Mouse (Mus musculus): ENCODE results near the gene Mpc1. TPM values are rescaled to one million over a fixed set of nuclear protein-coding genes. Genes with fewer than 3 reads are reported as not detected.
"Not testable (repeated sequence)": the region's sequence is repeated elsewhere in the genome, so short reads cannot be mapped to it uniquely, and the experiment has no call there.

The Mpc1 gene
- polyA plus RNA-seq, 1 experiment from 2014 or later = 297 TPM

DNA sequence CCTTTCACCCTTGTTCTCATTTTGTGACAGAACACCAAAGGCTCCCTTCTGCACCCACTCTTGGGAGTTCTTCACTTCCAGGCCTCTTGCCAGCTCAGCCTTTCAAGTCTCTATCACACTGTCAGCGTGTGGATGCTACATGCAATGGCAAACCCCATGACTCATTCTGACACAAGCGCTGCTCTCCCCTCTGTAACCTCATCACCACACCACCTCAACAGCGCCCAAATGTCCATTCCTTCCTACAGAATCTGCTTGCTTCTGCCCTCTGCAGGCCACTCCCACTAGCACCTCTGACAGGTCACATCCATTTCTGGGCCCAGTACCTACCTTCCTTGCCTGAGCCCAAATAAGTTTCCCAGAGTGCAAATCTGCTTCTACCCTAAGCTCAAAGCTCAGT lies 23.1 kb downstream of the Mpc1 start:
- Histone ChIP-seq H3K4me1 (replicated peaks; ENCODE audit: control insufficient read depth, insufficient read depth, low read length) (no peaks in the 10 kb centered on the region), H3K4me2 (replicated peaks; ENCODE audit: low read depth) (no peak overlapping the region), H3K36me3 (ENCODE audit: control insufficient read depth, insufficient read depth) (no peaks in the 10 kb centered on the region), H3K27me3 (replicated peaks; ENCODE audit: control insufficient read depth, insufficient read depth, low read length) (no peaks in the 10 kb centered on the region), H3K4me3 (ENCODE audit: low read depth, low read length) (no peak overlapping the region), H3K9me3 (ENCODE audit: control insufficient read depth) (no peaks in the 10 kb centered on the region), H3K9ac (ENCODE audit: low read depth, low read length) (no peak overlapping the region), H3K27ac (ENCODE audit: low read depth, low read length) (no peak overlapping the region)
- TF ChIP-seq CTCF (IDR thresholded peaks at IDR 0.05; ENCODE audit: low read depth) = peak; percentile 58
- WGBS = 30% methylated on average over 3 of the region's 3 CpGs
- no peak for ATAC-seq

DNA sequence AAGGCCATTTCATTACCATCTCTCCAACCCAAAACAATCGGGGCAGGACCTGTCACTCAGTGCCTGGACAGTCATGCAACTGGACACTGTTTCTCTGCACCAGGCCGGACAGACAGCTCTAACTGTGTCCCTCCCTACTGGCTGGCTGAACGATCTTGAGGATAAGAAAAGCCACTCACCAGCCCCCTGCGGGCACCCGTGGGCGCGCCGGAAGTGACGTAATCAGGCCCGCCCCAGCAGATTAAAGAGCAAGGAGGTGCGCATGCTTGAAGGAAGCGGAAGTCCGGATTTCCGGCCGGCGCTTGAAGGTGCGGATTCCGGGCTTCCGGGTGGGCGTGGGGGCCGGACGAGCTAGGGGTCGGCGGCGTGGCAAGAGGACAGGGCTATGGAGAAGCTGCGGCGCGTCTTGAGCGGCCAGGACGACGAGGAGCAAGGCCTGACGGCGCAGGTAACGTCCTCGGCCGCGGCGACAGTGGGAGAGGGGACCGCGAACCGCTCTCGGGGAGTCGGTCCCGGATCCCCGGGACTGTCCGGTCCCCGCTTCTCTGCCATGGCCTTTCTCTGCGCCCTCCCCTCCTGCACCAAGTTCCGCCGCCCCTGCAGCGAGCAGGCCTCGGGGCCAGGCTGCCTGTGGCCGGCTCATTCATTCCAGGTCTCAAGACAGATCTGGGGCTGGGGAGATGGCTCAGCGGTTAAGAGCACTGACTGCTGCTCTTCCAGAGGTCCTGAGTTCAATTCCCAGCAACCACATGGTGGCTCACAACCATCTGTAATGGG lies 28.3 kb downstream of the Mpc1 start, which contains the start of gene Sft2d1:
Gene Sft2d1 (plus strand): TSS at position 265 of the 777 bp plus-strand sequence.
- Histone ChIP-seq H3K4me1 (replicated peaks; ENCODE audit: control insufficient read depth, insufficient read depth, low read length) (peaks cover 4% of the 10 kb centered on the region; the same call in 1 of the 2 replicates), H3K4me3 (ENCODE audit: low read depth, low read length) (peak within 1 kb of the TSS; percentile 90), H3K9me3 (ENCODE audit: control insufficient read depth) (no peaks in the 10 kb centered on the region), H3K9ac (ENCODE audit: low read depth, low read length) (peak within 1 kb of the TSS; percentile 75), H3K27ac (ENCODE audit: low read depth, low read length) (peak within 1 kb of the TSS; percentile 54; the same call in 1 of the 2 replicates), H3K27me3 (replicated peaks; ENCODE audit: control insufficient read depth, insufficient read depth, low read length) (no peaks in the 10 kb centered on the region), H3K4me2 (replicated peaks; ENCODE audit: low read depth) (peak within 1 kb of the TSS; percentile 75), H3K36me3 (ENCODE audit: control insufficient read depth, insufficient read depth) (no peaks in the 10 kb centered on the region; the same call in 1 of the 2 replicates)
- WGBS = 1% methylated on average over 54 of the region's 54 CpGs
- 0 out of 2 replicates have a peak, but pooled peaks have one; percentile 5 for TF ChIP-seq CTCF (IDR thresholded peaks at IDR 0.05; ENCODE audit: low read depth)
- ATAC-seq = peak; percentile 89

GRCm38 (mm10) chr17:8311751-8312150 lies 29.0 kb downstream of the Mpc1 start:
- 36% methylated on average over 3 of the region's 3 CpGs for WGBS
- peak overlapping the region; percentile 75 for H3K4me2 ChIP-seq (replicated peaks; ENCODE audit: low read depth)
- TF ChIP-seq CTCF (IDR thresholded peaks at IDR 0.05; ENCODE audit: low read depth) = no peak
- peak overlapping the region; percentile 75 for H3K9ac ChIP-seq (ENCODE audit: low read depth, low read length)
- ATAC-seq = no peak
- H3K4me1 ChIP-seq (replicated peaks; ENCODE audit: control insufficient read depth, insufficient read depth, low read length) = peaks cover 4% of the 10 kb centered on the region; the same call in 1 of the 2 replicates
- peak overlapping the region; percentile 90 for H3K4me3 ChIP-seq (ENCODE audit: low read depth, low read length)
- no peaks in the 10 kb centered on the region for H3K9me3 ChIP-seq (ENCODE audit: control insufficient read depth)
- no peaks in the 10 kb centered on the region; the same call in 1 of the 2 replicates for H3K36me3 ChIP-seq (ENCODE audit: control insufficient read depth, insufficient read depth)
- H3K27ac ChIP-seq (ENCODE audit: low read depth, low read length) = peak overlapping the region; percentile 54; the same call in 1 of the 2 replicates
- no peaks in the 10 kb centered on the region for H3K27me3 ChIP-seq (replicated peaks; ENCODE audit: control insufficient read depth, insufficient read depth, low read length)

GRCm38 (mm10) chr17:8313976-8314375 lies 31.3 kb downstream of the Mpc1 start:
- H3K27me3 ChIP-seq (replicated peaks; ENCODE audit: control insufficient read depth, insufficient read depth, low read length) = no peaks in the 10 kb centered on the region
- WGBS = 65% methylated on average over 3 of the region's 3 CpGs
- no peak overlapping the region for H3K9ac ChIP-seq (ENCODE audit: low read depth, low read length)
- no peak overlapping the region for H3K4me3 ChIP-seq (ENCODE audit: low read depth, low read length)
- H3K36me3 ChIP-seq (ENCODE audit: control insufficient read depth, insufficient read depth) = no peaks in the 10 kb centered on the region; the same call in 1 of the 2 replicates
- H3K4me2 ChIP-seq (replicated peaks; ENCODE audit: low read depth) = no peak overlapping the region
- H3K27ac ChIP-seq (ENCODE audit: low read depth, low read length) = no peak overlapping the region
- ATAC-seq = no peak
- peaks cover 4% of the 10 kb centered on the region; the same call in 1 of the 2 replicates for H3K4me1 ChIP-seq (replicated peaks; ENCODE audit: control insufficient read depth, insufficient read depth, low read length)
- no peak for TF ChIP-seq CTCF (IDR thresholded peaks at IDR 0.05; ENCODE audit: low read depth)
- H3K9me3 ChIP-seq (ENCODE audit: control insufficient read depth) = no peaks in the 10 kb centered on the region

GRCm38 (mm10) chr17:8316251-8316650 lies 33.5 kb downstream of the Mpc1 start:
- Histone ChIP-seq H3K27ac (ENCODE audit: low read depth, low read length) (no peak overlapping the region), H3K9me3 (ENCODE audit: control insufficient read depth) (no peaks in the 10 kb centered on the region), H3K4me1 (replicated peaks; ENCODE audit: control insufficient read depth, insufficient read depth, low read length) (peaks cover 4% of the 10 kb centered on the region; the same call in 1 of the 2 replicates), H3K4me3 (ENCODE audit: low read depth, low read length) (no peak overlapping the region), H3K4me2 (replicated peaks; ENCODE audit: low read depth) (no peak overlapping the region), H3K9ac (ENCODE audit: low read depth, low read length) (no peak overlapping the region), H3K36me3 (ENCODE audit: control insufficient read depth, insufficient read depth) (no peaks in the 10 kb centered on the region; the same call in 1 of the 2 replicates), H3K27me3 (replicated peaks; ENCODE audit: control insufficient read depth, insufficient read depth, low read length) (no peaks in the 10 kb centered on the region)
- ATAC-seq = no peak; the same call in 1 of the 2 replicates
- WGBS = 53% methylated on average over 1 of the region's 1 CpGs
- peak; percentile 75 for TF ChIP-seq CTCF (IDR thresholded peaks at IDR 0.05; ENCODE audit: low read depth)

GRCm38 (mm10) chr17:8326877-8327276 lies 44.2 kb downstream of the Mpc1 start:
- H3K9me3 ChIP-seq (ENCODE audit: control insufficient read depth); H3K27ac ChIP-seq (ENCODE audit: low read depth, low read length); H3K27me3 ChIP-seq (replicated peaks; ENCODE audit: control insufficient read depth, insufficient read depth, low read length); H3K4me3 ChIP-seq (ENCODE audit: low read depth, low read length); ATAC-seq; H3K9ac ChIP-seq (ENCODE audit: low read depth, low read length); H3K4me2 ChIP-seq (replicated peaks; ENCODE audit: low read depth); H3K4me1 ChIP-seq (replicated peaks; ENCODE audit: control insufficient read depth, insufficient read depth, low read length): not testable (repeated sequence)
- WGBS = 94% methylated on average over 10 of the region's 11 CpGs
- H3K36me3 ChIP-seq (ENCODE audit: control insufficient read depth, insufficient read depth) = peaks cover 27% of the 10 kb centered on the region

Measured in intestine, postnatal 0 days (tissue).